Mouse (Mus musculus): ENCODE data around the gene Prkd3. TPM values are rescaled to one million over a fixed set of nuclear protein-coding genes. Genes with fewer than 3 reads are reported as not detected.

Prkd3 gene
- total and polyA plus RNA-seq, 2 experiments from 2014 or later = 9.6 to 29.7 TPM

DNA sequence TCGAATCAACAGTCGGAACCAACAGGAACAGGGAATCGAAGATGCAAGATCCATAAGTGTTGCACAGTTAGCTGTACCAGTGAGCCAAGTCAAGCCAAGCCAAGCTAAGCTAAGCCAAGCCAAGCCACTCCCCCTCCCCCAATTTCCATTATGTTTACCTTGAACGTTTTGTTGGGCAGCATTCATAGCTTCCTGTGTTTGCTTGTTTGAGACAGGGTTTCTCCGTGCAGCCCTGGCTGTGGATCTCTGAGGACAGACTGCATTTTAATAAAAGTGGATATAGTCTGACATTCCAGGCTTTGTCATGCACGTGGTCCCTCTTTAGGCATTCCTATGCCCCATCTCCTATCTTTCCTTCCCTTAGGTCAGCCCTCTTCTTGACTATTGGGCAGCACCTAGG lies 104.8 kb downstream of the Prkd3 start:
- peak overlapping the region; percentile 70 for H3K4me2 ChIP-seq (ENCODE audit: low read depth)
- H3K27ac ChIP-seq (ENCODE audit: low read depth, low read length) = peak overlapping the region; percentile 79
- peak overlapping the region; percentile 62 for H3K4me3 ChIP-seq (ENCODE audit: low read depth, low read length)
- peak overlapping the region; percentile 74 for H3K9ac ChIP-seq
- DNase-seq = peak; percentile 20
- no peak for TF ChIP-seq CTCF (IDR thresholded peaks at IDR 0.05; ENCODE audit: low read depth)
- peak; percentile 8; the same call in 1 of the 2 replicates for ATAC-seq
- H3K36me3 ChIP-seq (ENCODE audit: insufficient read depth) = peaks cover 20% of the 10 kb centered on the region
- 43% methylated on average over 6 of the region's 6 CpGs for WGBS
- no peaks in the 10 kb centered on the region for H3K27me3 ChIP-seq (ENCODE audit: insufficient read depth, low read length)
- peaks cover 10% of the 10 kb centered on the region for H3K4me1 ChIP-seq (ENCODE audit: insufficient read depth)
- H3K9me3 ChIP-seq (ENCODE audit: low read length) = no peaks in the 10 kb centered on the region

GRCm38 (mm10) chr17:78913921-78914320 lies 106.7 kb downstream of the Prkd3 start:
- H3K9me3 ChIP-seq (ENCODE audit: low read length) = no peaks in the 10 kb centered on the region
- no peak for DNase-seq
- TF ChIP-seq CTCF (IDR thresholded peaks at IDR 0.05; ENCODE audit: low read depth) = no peak
- H3K4me2 ChIP-seq (ENCODE audit: low read depth) = no peak overlapping the region
- H3K4me1 ChIP-seq (ENCODE audit: insufficient read depth) = peaks cover 10% of the 10 kb centered on the region
- H3K27me3 ChIP-seq (ENCODE audit: insufficient read depth, low read length) = no peaks in the 10 kb centered on the region
- H3K4me3 ChIP-seq (ENCODE audit: low read depth, low read length) = no peak overlapping the region
- peaks cover 6% of the 10 kb centered on the region; the same call in 1 of the 2 replicates for H3K36me3 ChIP-seq (ENCODE audit: insufficient read depth)
- no peak for ATAC-seq
- H3K27ac ChIP-seq (ENCODE audit: low read depth, low read length) = no peak overlapping the region
- 72% methylated on average over 3 of the region's 3 CpGs for WGBS
- H3K9ac ChIP-seq = no peak overlapping the region

DNA sequence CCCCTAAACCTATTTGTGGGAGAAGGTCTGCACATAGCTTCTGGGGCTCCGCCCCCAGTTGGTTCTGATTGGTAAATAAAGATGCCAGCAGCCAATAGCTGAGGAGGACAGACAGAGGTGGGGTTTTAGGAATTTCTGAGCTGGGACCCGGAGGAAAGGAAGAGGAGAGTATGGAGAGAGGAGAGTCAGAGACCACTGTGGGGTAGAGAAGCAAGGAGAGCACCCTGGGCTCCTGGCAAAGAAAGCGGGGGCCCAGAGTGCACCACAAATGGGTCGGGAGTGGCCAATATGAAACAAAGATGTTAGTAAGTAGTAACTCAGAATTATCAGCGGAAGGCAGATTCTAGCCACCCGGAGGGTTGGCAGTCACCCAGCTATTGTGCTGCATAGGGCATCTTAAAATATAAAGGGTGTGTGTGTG lies 107.7 kb downstream of the Prkd3 start:
- peak overlapping the region; percentile 40 for H3K9ac ChIP-seq
- ATAC-seq (peak; percentile 66), DNase-seq (peak; percentile 70)
- H3K4me1 ChIP-seq (ENCODE audit: insufficient read depth) = peaks cover 10% of the 10 kb centered on the region
- 26% methylated on average over 6 of the region's 6 CpGs for WGBS
- H3K4me3 ChIP-seq (ENCODE audit: low read depth, low read length) = peak overlapping the region; percentile 40
- H3K9me3 ChIP-seq (ENCODE audit: low read length) = no peaks in the 10 kb centered on the region
- peak overlapping the region; percentile 59; the same call in 1 of the 2 replicates for H3K27ac ChIP-seq (ENCODE audit: low read depth, low read length)
- no peaks in the 10 kb centered on the region for H3K36me3 ChIP-seq (ENCODE audit: insufficient read depth)
- TF ChIP-seq CTCF (IDR thresholded peaks at IDR 0.05; ENCODE audit: low read depth) = no peak
- peak overlapping the region; percentile 48 for H3K4me2 ChIP-seq (ENCODE audit: low read depth)
- H3K27me3 ChIP-seq (ENCODE audit: insufficient read depth, low read length) = no peaks in the 10 kb centered on the region

DNA sequence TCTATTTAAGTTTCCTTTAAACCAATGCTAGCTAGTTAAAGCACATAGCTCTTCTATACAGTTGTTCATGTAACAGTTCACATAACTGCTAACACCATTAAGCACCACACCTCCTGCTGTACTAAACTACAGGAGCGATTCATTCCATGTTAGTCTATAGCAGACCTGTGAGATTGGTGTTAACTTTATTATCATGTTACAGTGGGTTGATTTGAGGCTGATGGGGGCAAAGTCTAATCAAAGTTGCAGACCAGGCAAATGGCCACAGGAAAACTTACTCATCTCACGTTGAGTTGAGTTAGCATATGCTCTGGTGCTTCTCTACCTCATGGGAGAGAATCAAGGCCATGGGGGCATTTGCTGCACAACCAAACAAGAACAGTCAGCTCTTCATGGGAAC lies 111.2 kb downstream of the Prkd3 start:
- no peak overlapping the region for H3K4me2 ChIP-seq (ENCODE audit: low read depth)
- no peak overlapping the region for H3K4me3 ChIP-seq (ENCODE audit: low read depth, low read length)
- H3K9ac ChIP-seq = no peak overlapping the region
- ATAC-seq (no peak), DNase-seq (no peak)
- no peak for TF ChIP-seq CTCF (IDR thresholded peaks at IDR 0.05; ENCODE audit: low read depth)
- no peak overlapping the region for H3K27ac ChIP-seq (ENCODE audit: low read depth, low read length)
- 69% methylated on average over 2 of the region's 2 CpGs for WGBS
- no peaks in the 10 kb centered on the region for H3K27me3 ChIP-seq (ENCODE audit: insufficient read depth, low read length)
- no peaks in the 10 kb centered on the region for H3K9me3 ChIP-seq (ENCODE audit: low read length)
- H3K36me3 ChIP-seq (ENCODE audit: insufficient read depth) = no peaks in the 10 kb centered on the region
- no peaks in the 10 kb centered on the region for H3K4me1 ChIP-seq (ENCODE audit: insufficient read depth)

DNA sequence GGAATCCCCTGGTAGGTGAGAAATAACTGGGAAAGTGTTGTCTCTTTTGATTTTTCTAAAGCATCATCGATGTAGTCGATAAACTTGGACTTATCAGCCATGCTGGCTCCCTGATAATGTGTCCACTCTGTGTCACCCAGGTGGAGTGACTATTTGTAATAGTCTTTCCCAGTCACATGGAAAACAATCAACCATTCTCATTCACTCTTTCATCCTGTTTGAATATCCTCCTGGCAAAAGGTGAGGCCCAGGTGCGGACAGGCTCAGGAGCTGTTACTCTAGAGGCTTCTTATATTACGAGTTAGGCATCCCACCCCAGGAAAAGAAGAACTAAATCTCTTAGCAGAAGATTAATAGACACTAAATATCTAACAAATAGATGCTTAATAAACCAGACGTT lies 113.7 kb downstream of the Prkd3 start, which contains the start of gene Sult6b1:
TSS of gene Sult6b1 (minus strand) at position 101 of the 400 bp plus-strand sequence.
- Histone ChIP-seq H3K4me3 (ENCODE audit: low read depth, low read length) (no peak within 1 kb of the TSS), H3K9ac (no peak within 1 kb of the TSS), H3K9me3 (ENCODE audit: low read length) (no peaks in the 10 kb centered on the region), H3K4me1 (ENCODE audit: insufficient read depth) (no peaks in the 10 kb centered on the region), H3K36me3 (ENCODE audit: insufficient read depth) (no peaks in the 10 kb centered on the region), H3K27ac (ENCODE audit: low read depth, low read length) (no peak within 1 kb of the TSS), H3K4me2 (ENCODE audit: low read depth) (no peak within 1 kb of the TSS), H3K27me3 (ENCODE audit: insufficient read depth, low read length) (no peaks in the 10 kb centered on the region)
- ATAC-seq (no peak), DNase-seq (no peak)
- WGBS = 87% methylated on average over 5 of the region's 5 CpGs
- no peak for TF ChIP-seq CTCF (IDR thresholded peaks at IDR 0.05; ENCODE audit: low read depth)

DNA sequence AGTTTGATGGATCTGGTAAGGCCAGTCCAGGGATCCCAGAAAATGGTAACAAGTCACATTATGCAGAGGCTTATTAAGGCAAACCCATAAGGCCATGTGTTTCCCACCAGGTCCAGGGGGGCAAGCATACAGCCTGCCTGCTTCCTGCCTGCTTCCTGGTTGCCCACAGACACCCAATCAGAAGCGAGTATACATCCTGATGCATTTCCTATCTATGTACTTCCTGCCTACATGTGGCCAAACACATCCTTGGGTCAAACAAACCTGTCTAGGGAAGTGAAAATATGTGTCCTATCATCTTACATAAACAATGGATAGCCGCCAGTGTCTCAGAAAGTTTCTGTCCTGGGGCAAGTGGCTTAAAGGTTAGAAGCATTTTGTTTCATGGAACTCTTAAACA lies 117.5 kb downstream of the Prkd3 start:
- no peak for DNase-seq
- TF ChIP-seq CTCF (IDR thresholded peaks at IDR 0.05; ENCODE audit: low read depth) = no peak
- WGBS = 87% methylated on average over 2 of the region's 2 CpGs
- no peak for ATAC-seq
- H3K27ac ChIP-seq (ENCODE audit: low read depth, low read length) = no peak overlapping the region
- H3K27me3 ChIP-seq (ENCODE audit: insufficient read depth, low read length) = no peaks in the 10 kb centered on the region
- no peak overlapping the region for H3K4me3 ChIP-seq (ENCODE audit: low read depth, low read length)
- H3K4me2 ChIP-seq (ENCODE audit: low read depth) = no peak overlapping the region
- no peaks in the 10 kb centered on the region for H3K36me3 ChIP-seq (ENCODE audit: insufficient read depth)
- H3K9me3 ChIP-seq (ENCODE audit: low read length) = no peaks in the 10 kb centered on the region
- no peak overlapping the region for H3K9ac ChIP-seq
- H3K4me1 ChIP-seq (ENCODE audit: insufficient read depth) = no peaks in the 10 kb centered on the region

Other genes with a start within 250 kb of the Prkd3 start
- 34.7 and 49.6 TPM in 2 replicates for gene Heatr5b, start 185.5 kb downstream of the Prkd3 start, total RNA-seq (2014; rRNA removed)
- 8.7 and 10.4 TPM in 2 replicates for gene Heatr5b, start 185.5 kb downstream of the Prkd3 start, polyA plus RNA-seq (2015; fragmentation: Nextera tagmentation; extraction: Ambion mirVana)
- 25.7 and 26.2 TPM in 2 replicates for gene Gpatch11, start 185.2 kb downstream of the Prkd3 start, total RNA-seq (2014; rRNA removed)
- 52.3 and 53.8 TPM in 2 replicates for gene Gpatch11, start 185.2 kb downstream of the Prkd3 start, polyA plus RNA-seq (2015; fragmentation: Nextera tagmentation; extraction: Ambion mirVana)
- gene Eif2ak2, start 138.2 kb downstream of the Prkd3 start, total RNA-seq (2014; rRNA removed) = 2.8 and 5.4 TPM in 2 replicates
- gene Eif2ak2, start 138.2 kb downstream of the Prkd3 start, polyA plus RNA-seq (2015; fragmentation: Nextera tagmentation; extraction: Ambion mirVana) = 1.7 and 3.6 TPM in 2 replicates
- gene Sult6b1, start 113.8 kb downstream of the Prkd3 start, total RNA-seq (2014; rRNA removed) = not detected in 2 replicates
- not detected in 2 replicates for gene Sult6b1, start 113.8 kb downstream of the Prkd3 start, polyA plus RNA-seq (2015; fragmentation: Nextera tagmentation; extraction: Ambion mirVana)
- gene Cebpzos, start 104.3 kb downstream of the Prkd3 start, total RNA-seq (2014; rRNA removed) = 40.1 and 44.6 TPM in 2 replicates
- gene Cebpzos, start 104.3 kb downstream of the Prkd3 start, polyA plus RNA-seq (2015; fragmentation: Nextera tagmentation; extraction: Ambion mirVana) = 127 and 147 TPM in 2 replicates
- gene Cebpz, start 83.8 kb downstream of the Prkd3 start, total RNA-seq (2014; rRNA removed) = 31.9 and 32.2 TPM in 2 replicates
- 49.8 and 50.0 TPM in 2 replicates for gene Cebpz, start 83.8 kb downstream of the Prkd3 start, polyA plus RNA-seq (2015; fragmentation: Nextera tagmentation; extraction: Ambion mirVana)
- 32.5 and 32.7 TPM in 2 replicates for gene Ndufaf7, start 83.7 kb downstream of the Prkd3 start, total RNA-seq (2014; rRNA removed)
- 49.9 and 66.4 TPM in 2 replicates for gene Ndufaf7, start 83.7 kb downstream of the Prkd3 start, polyA plus RNA-seq (2015; fragmentation: Nextera tagmentation; extraction: Ambion mirVana)
- gene Qpct, start 31.1 kb upstream of the Prkd3 start, total RNA-seq (2014; rRNA removed) = 24.8 and 26.3 TPM in 2 replicates
- 21.5 and 26.5 TPM in 2 replicates for gene Qpct, start 31.1 kb upstream of the Prkd3 start, polyA plus RNA-seq (2015; fragmentation: Nextera tagmentation; extraction: Ambion mirVana)